Mouse (Mus musculus) erythroblast, adult 5-6 weeks (primary cell): ENCODE data around the gene Map2k5. TPM values are rescaled to one million over a fixed set of nuclear protein-coding genes. Genes with fewer than 3 reads are reported as not detected.

Experiments
- ATAC-seq: replicated peaks from 2 replicates; pipeline ENCODE4 v1.8.0; 2016; ENCODE audit warnings: moderate number of reproducible peaks, mild to moderate bottlenecking, moderate TSS enrichment, inconsistent platforms; ENCODE audit not compliant: poor library complexity, low FRiP score, severe bottlenecking
- total RNA-seq, 2 experiments: library from RNA; stranded (forward) in 1 of 2; stranded (reverse) in 1 of 2; fragments of 150-400 nt in 1 of 2; fragments of 200-764, 138-1000 nt in 1 of 2; gene quantifications; 2 replicates each; pipeline versions ENCODE4 v1.2.3 to v1.2.4; 2015 to 2017; ENCODE audit warnings: low replicate concordance in 2 of 2

Map2k5 gene
- total RNA-seq, 2 experiments from 2014 or later, result 3.1 to 4.6 TPM

- no peak for ATAC-seq
These were observed 96.6 kb downstream of the Map2k5 start for GRCm38 (mm10) chr9:63281086-63281485.

- ATAC-seq, result no peak
These were observed 103.9 kb downstream of the Map2k5 start for GRCm38 (mm10) chr9:63273781-63274180.

- ATAC-seq, result no peak
These were observed 107.9 kb downstream of the Map2k5 start for GRCm38 (mm10) chr9:63269839-63270238.

GRCm38 (mm10) chr9:63263188-63263587, 114.5 kb downstream of the Map2k5 start:
- no peak for ATAC-seq

- no peak for ATAC-seq
These were observed 118.9 kb downstream of the Map2k5 start for GRCm38 (mm10) chr9:63258768-63259167.

GRCm38 (mm10) chr9:63257739-63258138, 120.0 kb downstream of the Map2k5 start:
- no peak for ATAC-seq

GRCm38 (mm10) chr9:63250841-63251626, 126.7 kb downstream of the Map2k5 start:
- ATAC-seq, result no peak

GRCm38 (mm10) chr9:63248095-63248787, 129.5 kb downstream of the Map2k5 start:
- ATAC-seq, result no peak

GRCm38 (mm10) chr9:63246568-63247169, 131.0 kb downstream of the Map2k5 start:
- no peak for ATAC-seq

- no peak for ATAC-seq
These were observed 135.7 kb downstream of the Map2k5 start for GRCm38 (mm10) chr9:63241961-63242360.

- no peak for ATAC-seq
These were observed 136.5 kb downstream of the Map2k5 start for GRCm38 (mm10) chr9:63241241-63241640.

GRCm38 (mm10) chr9:63234356-63234755, 143.3 kb downstream of the Map2k5 start:
- no peak for ATAC-seq

- ATAC-seq, result no peak
These were observed 147.4 kb downstream of the Map2k5 start for GRCm38 (mm10) chr9:63230289-63230688.

- ATAC-seq, result no peak
These were observed 148.6 kb downstream of the Map2k5 start for GRCm38 (mm10) chr9:63229124-63229523.

- ATAC-seq, result no peak
These were observed 155.5 kb downstream of the Map2k5 start for GRCm38 (mm10) chr9:63222161-63222560.

GRCm38 (mm10) chr9:63219851-63220250, 157.9 kb downstream of the Map2k5 start:
- no peak for ATAC-seq

GRCm38 (mm10) chr9:63215031-63215430, 162.7 kb downstream of the Map2k5 start:
- ATAC-seq, result no peak

GRCm38 (mm10) chr9:63206769-63207276, 170.9 kb downstream of the Map2k5 start:
- no peak for ATAC-seq

GRCm38 (mm10) chr9:63203461-63203860, 174.2 kb downstream of the Map2k5 start:
- no peak for ATAC-seq
